Mouse (Mus musculus) thymus, adult 2 months (tissue): ENCODE results near the gene Amt.

ENCODE experiments used
- CTCF ChIP-seq: fragments of 200-500 bp; IDR thresholded peaks from 2 replicates; pipeline ENCODE4 v1.5.1; 2012; ENCODE audit warnings: mild to moderate bottlenecking, control low read depth, low read length, moderate library complexity, borderline replicate concordance; ENCODE audit not compliant: control insufficient read depth, poor library complexity, insufficient read depth; ENCODE audit errors: extremely low read depth
- POLR2A ChIP-seq: fragments of 200-500 bp; IDR thresholded peaks from 2 replicates; pipeline ENCODE4 v1.6.1; 2012; ENCODE audit warnings: mild to moderate bottlenecking, low read length, control low read depth, moderate library complexity; ENCODE audit not compliant: control insufficient read depth, poor library complexity, insufficient read depth; ENCODE audit errors: extremely low read depth

DNA sequence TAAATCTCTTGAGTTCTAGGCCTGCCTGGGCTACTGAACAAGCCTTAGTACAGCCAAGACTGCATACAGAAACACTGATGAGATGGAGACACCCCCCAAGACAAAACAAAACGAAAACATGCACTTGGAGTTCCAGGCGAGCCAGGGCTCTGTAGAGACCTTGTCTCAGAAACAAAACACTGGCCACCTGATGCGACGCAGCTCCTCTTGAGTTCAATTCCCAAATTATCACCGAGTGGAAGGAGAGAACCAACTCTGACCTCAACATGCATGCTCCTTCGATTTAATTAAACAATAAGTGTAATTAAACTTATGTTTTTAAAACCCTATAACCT, 41.9 kb downstream of the Amt start:
- TF ChIP-seq CTCF (no peak), POLR2A (no peak)
